Mouse (Mus musculus) CH12.LX (cell line): ENCODE results near the gene Ms4a12. TPM values are rescaled to one million over a fixed set of nuclear protein-coding genes. Genes with fewer than 3 reads are reported as not detected.

ENCODE experiments used
- DNase-seq: peaks from one replicate; pipeline ENCODE4 v3.0.0-alpha.2; 2013; ENCODE audit errors: extremely low read depth
- H3K27ac ChIP-seq: 2 replicates; pipeline ENCODE4 v1.5.1; 2012; ENCODE audit warnings: low read depth, mild to moderate bottlenecking, control low read depth, moderate library complexity; ENCODE audit not compliant: insufficient read depth
- H3K27me3 ChIP-seq: replicated peaks from 2 replicates; pipeline ENCODE3; 2012; ENCODE audit warnings: inconsistent platforms
- H3K36me3 ChIP-seq, 2 experiments: replicated peaks in 1 of 2; 2 replicates each; pipeline versions ENCODE3 to v1.6.1; 2012; ENCODE audit warnings: inconsistent platforms in 1 of 2, low read length in 1 of 2, mild to moderate bottlenecking in 1 of 2, mixed read lengths in 1 of 2, moderate library complexity in 1 of 2; ENCODE audit not compliant: control insufficient read depth in 1 of 2, insufficient read depth in 1 of 2
- H3K4me1 ChIP-seq, 2 experiments: 2 replicates each; pipeline ENCODE4 v1.6.1; 2012; ENCODE audit warnings: inconsistent platforms in 1 of 2, moderate library complexity in 1 of 2; ENCODE audit not compliant: insufficient read depth in 2 of 2, control insufficient read depth in 1 of 2
- H3K4me2 ChIP-seq: 2 replicates; pipeline ENCODE4 v1.6.1; 2012; ENCODE audit warnings: low read depth, mild to moderate bottlenecking, control low read depth; ENCODE audit not compliant: poor library complexity, insufficient read depth, severe bottlenecking
- H3K4me3 ChIP-seq, 3 experiments: fragments of 150-350 bp in 1 of 3; sonication (generic) in 1 of 3; replicated peaks in 1 of 3; 2 replicates each; pipeline versions ENCODE3 to v1.5.1; 2011 to 2012; ENCODE audit warnings: low read depth in 2 of 3, low read length in 2 of 3, mild to moderate bottlenecking in 2 of 3, moderate library complexity in 2 of 3, control low read depth in 1 of 3, improper control_type of control experiment in 1 of 3, inconsistent platforms in 1 of 3, mixed read lengths in 1 of 3; ENCODE audit not compliant: poor library complexity in 1 of 3
- H3K79me2 ChIP-seq: replicated peaks from 2 replicates; pipeline ENCODE4 v1.6.1; 2012; ENCODE audit warnings: mild to moderate bottlenecking, moderate library complexity; ENCODE audit not compliant: control insufficient read depth, poor library complexity, insufficient read depth, severe bottlenecking; ENCODE audit errors: extremely low read depth
- H3K9ac ChIP-seq: 2 replicates; pipeline ENCODE4 v1.6.1; 2012; ENCODE audit warnings: low read depth, mild to moderate bottlenecking, control low read depth, moderate library complexity; ENCODE audit not compliant: insufficient read depth
- H3K9me3 ChIP-seq: replicated peaks from 2 replicates; pipeline ENCODE3; 2012; ENCODE audit warnings: low read length, inconsistent platforms, mixed read lengths
- CHD1 ChIP-seq: IDR thresholded peaks from 2 replicates; pipeline ENCODE4 v1.6.1; 2012; ENCODE audit warnings: low read depth, low read length, improper control_type of control experiment, inconsistent platforms
- CHD2 ChIP-seq: IDR thresholded peaks from 2 replicates; pipeline ENCODE4 v1.6.1; 2011; ENCODE audit warnings: low read length, improper control_type of control experiment
- E2F4 ChIP-seq: IDR thresholded peaks from 2 replicates; pipeline ENCODE4 v1.6.1; 2011; ENCODE audit warnings: low read depth, low read length, improper control_type of control experiment; ENCODE audit not compliant: insufficient replicate concordance
- ELF1 ChIP-seq: IDR thresholded peaks from 2 replicates; pipeline ENCODE4 v1.6.1; 2014; ENCODE audit warnings: low read depth, mild to moderate bottlenecking, inconsistent platforms, low read length, improper control_type of control experiment
- EP300 ChIP-seq: IDR thresholded peaks from 2 replicates; pipeline ENCODE4 v1.6.1; 2011; ENCODE audit warnings: low read length, improper control_type of control experiment
- ETS1 ChIP-seq: conservative IDR thresholded peaks from 2 replicates; pipeline ENCODE4 v1.6.1; 2012; ENCODE audit warnings: low read depth, mild to moderate bottlenecking, inconsistent platforms, low read length, improper control_type of control experiment, moderate library complexity
- HCFC1 ChIP-seq: IDR thresholded peaks from 2 replicates; pipeline ENCODE4 v1.6.1; 2012; ENCODE audit warnings: low read depth, mild to moderate bottlenecking, inconsistent platforms, low read length, improper control_type of control experiment
- IRF4 ChIP-seq: IDR thresholded peaks from 2 replicates; pipeline ENCODE4 v1.6.1; 2014; ENCODE audit warnings: low read depth, mild to moderate bottlenecking, inconsistent platforms, low read length, improper control_type of control experiment
- JUN ChIP-seq: IDR thresholded peaks from 2 replicates; pipeline ENCODE4 v1.6.1; 2011; ENCODE audit warnings: low read depth, mild to moderate bottlenecking, low read length, improper control_type of control experiment, moderate library complexity; ENCODE audit not compliant: insufficient read depth
- MAFK ChIP-seq: IDR thresholded peaks from 2 replicates; pipeline ENCODE4 v1.6.1; 2011; ENCODE audit warnings: low read length, improper control_type of control experiment; ENCODE audit not compliant: insufficient replicate concordance
- MAZ ChIP-seq: IDR thresholded peaks from 2 replicates; pipeline ENCODE4 v1.6.1; 2012; ENCODE audit warnings: low read depth, mild to moderate bottlenecking, inconsistent platforms, low read length, improper control_type of control experiment, moderate library complexity
- MEF2A ChIP-seq: IDR thresholded peaks from 2 replicates; pipeline ENCODE4 v1.6.1; 2014; ENCODE audit warnings: low read depth, mild to moderate bottlenecking, inconsistent platforms, low read length, improper control_type of control experiment, borderline replicate concordance
- MXI1 ChIP-seq: IDR thresholded peaks from 2 replicates; pipeline ENCODE4 v1.6.1; 2011; ENCODE audit warnings: mild to moderate bottlenecking, low read depth, low read length, improper control_type of control experiment
- MYC ChIP-seq: IDR thresholded peaks from 2 replicates; pipeline ENCODE4 v1.6.1; 2011; ENCODE audit warnings: low read depth, mild to moderate bottlenecking, improper control_type of control experiment, low read length
- PAX5 ChIP-seq: IDR thresholded peaks from 2 replicates; pipeline ENCODE4 v1.6.1; 2012; ENCODE audit warnings: low read length, inconsistent platforms, mixed read lengths
- POLR2A ChIP-seq: IDR thresholded peaks from 2 replicates; pipeline ENCODE4 v1.6.1; 2011; ENCODE audit warnings: low read depth, mild to moderate bottlenecking, improper control_type of control experiment, low read length
- POLR2AphosphoS2 ChIP-seq: IDR thresholded peaks from 2 replicates; pipeline ENCODE4 v1.6.1; 2011; ENCODE audit warnings: low read depth, low read length, improper control_type of control experiment
- RAD21 ChIP-seq: IDR thresholded peaks from 2 replicates; pipeline ENCODE4 v1.6.1; 2011; ENCODE audit warnings: low read depth, mild to moderate bottlenecking, low read length, improper control_type of control experiment, moderate library complexity
- RCOR1 ChIP-seq: conservative IDR thresholded peaks from 2 replicates; pipeline ENCODE4 v1.6.1; 2012; ENCODE audit warnings: low read depth, mild to moderate bottlenecking, inconsistent platforms, low read length, improper control_type of control experiment
- UBTF ChIP-seq: IDR thresholded peaks from 2 replicates; pipeline ENCODE4 v1.6.1; 2012; ENCODE audit warnings: low read depth, mild to moderate bottlenecking, inconsistent platforms, low read length, improper control_type of control experiment, moderate library complexity
- USF1 ChIP-seq: IDR thresholded peaks from 2 replicates; pipeline ENCODE4 v1.6.1; 2014; ENCODE audit warnings: low read depth, mild to moderate bottlenecking, inconsistent platforms, low read length, improper control_type of control experiment
- ZNF384 ChIP-seq: IDR thresholded peaks from 2 replicates; pipeline ENCODE4 v1.6.1; 2012; ENCODE audit warnings: low read depth, low read length, improper control_type of control experiment, inconsistent platforms
- dilution Hi-C: fragments of 300-500 bp; cut with MboI; formaldehyde crosslinking; loops from 2 replicates; pipeline ENCODE4 v1.14.3; 2020; ENCODE audit warnings: low sequenced_read_pairs; ENCODE audit not compliant: extremely low pct_unique_long_range_greater_than_20kb, extremely low pct_ligation_motif_present
- in situ Hi-C: fragments of 300-500 bp; cut with MboI; formaldehyde crosslinking; loops from 3 replicates; pipeline ENCODE4 v1.14.3; 2019; ENCODE audit warnings: low sequenced_read_pairs, low pct_ligation_motif_present, low pct_unique_long_range_greater_than_20kb, mixed read lengths
- polyA plus RNA-seq: library from polyadenylated mRNA; unstranded; fragments of >175 nt; gene quantifications from 2 replicates; pipeline ENCODE4 v1.2.1, GENCODE M21; 2012; ENCODE audit warnings: low read depth; ENCODE audit not compliant: insufficient read length
- total RNA-seq, 2 experiments: library from RNA; depleted of rRNA; stranded (reverse); fragments of 300-350 nt in 1 of 2; fragments of >200 nt in 1 of 2; gene quantifications; 2 replicates each; pipeline ENCODE4 v1.2.3; 2012 to 2014

Ms4a12 gene
- total and polyA plus RNA-seq, 3 experiments, result not detected

DNA sequence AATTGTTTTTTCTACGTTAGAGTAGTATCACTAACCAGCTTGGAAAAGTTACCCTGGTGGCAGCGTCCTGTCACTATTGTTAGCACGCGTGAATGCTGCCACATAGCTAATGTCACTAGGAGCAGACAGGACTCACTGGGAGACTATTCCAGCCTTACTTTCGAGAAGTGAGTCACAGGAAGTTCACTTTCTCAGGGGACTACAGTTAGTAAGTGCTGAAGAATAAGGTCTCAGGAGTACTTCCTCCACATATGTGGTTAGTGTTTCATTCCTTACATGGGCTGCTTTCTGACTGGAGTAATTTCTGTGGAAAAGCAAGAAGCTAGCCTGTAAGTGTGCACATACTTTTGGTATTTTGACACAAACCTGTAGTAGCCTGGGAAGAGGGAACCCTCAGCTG lies 2.0 kb upstream of the Ms4a12 start:
- H3K9ac ChIP-seq, result no peak overlapping the region
- peaks cover 0 to 18% of the 10 kb centered on the region in 2 experiments; a peak in 2 of 4 replicates for H3K4me1 ChIP-seq
- no peaks in the 10 kb centered on the region for H3K36me3 ChIP-seq
- dilution Hi-C loops (no loop called here), in situ Hi-C loops (no loop called here)
- TF ChIP-seq RAD21, result no peak
- TF ChIP-seq POLR2A, result no peak
- no peak for TF ChIP-seq ZNF384
- TF ChIP-seq POLR2AphosphoS2, result no peak
- no peak for TF ChIP-seq RCOR1
- no peak for TF ChIP-seq IRF4
- no peak for TF ChIP-seq CHD1
- TF ChIP-seq E2F4, result no peak
- no peak for TF ChIP-seq UBTF
- TF ChIP-seq MEF2A, result no peak
- no peak for TF ChIP-seq MAFK
- TF ChIP-seq MXI1, result no peak
- no peak for TF ChIP-seq CHD2
- no peak for TF ChIP-seq EP300
- H3K79me2 ChIP-seq, result no peaks in the 10 kb centered on the region
- H3K4me3 ChIP-seq, result no peak overlapping the region
- DNase-seq, result no peak
- H3K9me3 ChIP-seq, result no peaks in the 10 kb centered on the region
- no peak overlapping the region for H3K27ac ChIP-seq
- H3K4me2 ChIP-seq, result no peak overlapping the region
- H3K27me3 ChIP-seq, result no peaks in the 10 kb centered on the region

DNA sequence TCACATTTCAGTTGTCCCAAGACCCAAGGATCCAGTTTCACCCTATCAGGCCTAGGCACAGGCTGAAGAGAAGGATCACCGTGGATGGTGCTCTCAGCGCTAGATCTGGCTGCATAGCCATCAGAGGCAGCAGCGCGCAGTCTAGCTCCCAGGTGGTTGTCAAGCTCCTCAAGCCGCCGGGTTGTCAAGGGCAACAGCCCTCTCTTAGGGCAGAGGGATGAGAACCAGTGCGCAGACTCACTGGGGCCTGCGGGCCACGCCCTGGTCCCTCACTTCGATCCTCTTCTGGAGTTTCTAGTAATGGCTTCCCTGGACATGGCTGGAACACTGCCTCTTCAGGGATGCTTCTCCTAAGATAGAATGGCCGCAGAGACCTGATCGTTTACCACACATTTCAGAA lies 35.7 kb downstream of the Ms4a12 start, which contains the start of gene Ms4a13:
Gene Ms4a13, minus strand, starts transcription at position 192 of the 400 bp plus-strand sequence.
- H3K9ac ChIP-seq, result no peak within 1 kb of the TSS
- no peak within 1 kb of the TSS for H3K4me2 ChIP-seq
- in situ Hi-C loops (loop anchor here (25.0 kb wide), 1 partner anchor 566 kb away; the partner anchor contains the start of gene Mrpl16), dilution Hi-C loops (no loop called here)
- no peak within 1 kb of the TSS for H3K4me3 ChIP-seq
- H3K9me3 ChIP-seq, result no peaks in the 10 kb centered on the region
- no peak for TF ChIP-seq PAX5
- TF ChIP-seq JUN, result no peak
- TF ChIP-seq MEF2A, result no peak
- no peak for TF ChIP-seq IRF4
- no peak for TF ChIP-seq ELF1
- no peak for TF ChIP-seq MYC
- TF ChIP-seq USF1, result no peak
- TF ChIP-seq MAZ, result no peak
- no peak for TF ChIP-seq ETS1
- TF ChIP-seq HCFC1, result no peak
- no peaks in the 10 kb centered on the region for H3K79me2 ChIP-seq
- DNase-seq, result no peak
- peaks cover 0 to 4% of the 10 kb centered on the region in 2 experiments; a peak in 1 of 4 replicates for H3K4me1 ChIP-seq
- H3K27ac ChIP-seq, result no peak within 1 kb of the TSS
- H3K27me3 ChIP-seq, result no peaks in the 10 kb centered on the region
- H3K36me3 ChIP-seq, result no peaks in the 10 kb centered on the region
